Mouse (Mus musculus): ENCODE results near the gene Spata13. TPM values are rescaled to one million over a fixed set of nuclear protein-coding genes. Genes with fewer than 3 reads are reported as not detected.

Spata13 gene
- total RNA-seq, 1 experiment from 2014 or later, result 137 TPM

DNA sequence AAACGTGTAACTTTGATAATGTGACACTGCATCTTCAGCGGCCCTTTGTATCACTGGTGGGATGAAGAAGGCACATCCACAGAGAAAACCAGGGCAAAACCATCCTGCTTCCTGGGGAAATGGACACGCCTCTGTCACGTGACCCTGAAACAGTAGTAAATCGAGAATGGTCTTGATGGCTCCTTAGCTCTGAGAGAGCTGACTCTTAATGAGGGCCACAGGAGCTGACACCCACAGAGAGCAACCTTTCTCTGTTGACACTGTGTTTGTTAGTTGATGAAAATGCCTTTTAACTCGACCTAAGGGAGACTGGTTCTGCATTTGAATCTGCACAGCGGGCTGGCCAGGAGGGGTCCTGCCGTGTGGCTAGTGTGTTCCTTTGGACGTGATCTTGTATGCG is 128.0 kb downstream of the Spata13 start:
- no peak for ATAC-seq (ENCODE audit: extremely low read depth, insufficient number of reproducible peaks, low FRiP score, poor library complexity, severe bottlenecking)

- ATAC-seq (ENCODE audit: extremely low read depth, insufficient number of reproducible peaks, low FRiP score, poor library complexity, severe bottlenecking), result no peak
Measured at GRCm38 (mm10) chr14:60762754-60763153, 129.0 kb downstream of the Spata13 start.

DNA sequence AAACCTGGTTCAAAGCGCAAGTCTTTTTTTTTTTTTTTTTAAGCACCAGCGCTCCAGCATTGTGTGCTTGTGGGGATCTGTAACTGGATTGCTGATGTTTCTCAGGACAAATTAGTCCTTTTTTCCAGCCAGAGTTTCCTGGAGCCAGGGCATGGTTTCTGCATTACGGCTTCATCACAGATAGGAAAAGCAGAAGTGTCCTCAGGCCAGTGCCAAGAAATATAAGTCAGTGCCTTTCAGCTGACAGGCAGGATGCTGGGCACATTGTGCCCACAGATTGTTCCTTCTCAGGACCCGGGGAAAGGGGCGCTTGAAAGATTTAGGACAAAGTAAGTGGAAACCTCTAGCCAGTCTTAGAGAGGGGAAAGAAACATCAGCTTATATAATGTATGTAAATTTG is 129.9 kb downstream of the Spata13 start:
- no peak for ATAC-seq (ENCODE audit: extremely low read depth, insufficient number of reproducible peaks, low FRiP score, poor library complexity, severe bottlenecking)

GRCm38 (mm10) chr14:60764526-60764925 is 130.7 kb downstream of the Spata13 start:
- no peak for ATAC-seq (ENCODE audit: extremely low read depth, insufficient number of reproducible peaks, low FRiP score, poor library complexity, severe bottlenecking)

DNA sequence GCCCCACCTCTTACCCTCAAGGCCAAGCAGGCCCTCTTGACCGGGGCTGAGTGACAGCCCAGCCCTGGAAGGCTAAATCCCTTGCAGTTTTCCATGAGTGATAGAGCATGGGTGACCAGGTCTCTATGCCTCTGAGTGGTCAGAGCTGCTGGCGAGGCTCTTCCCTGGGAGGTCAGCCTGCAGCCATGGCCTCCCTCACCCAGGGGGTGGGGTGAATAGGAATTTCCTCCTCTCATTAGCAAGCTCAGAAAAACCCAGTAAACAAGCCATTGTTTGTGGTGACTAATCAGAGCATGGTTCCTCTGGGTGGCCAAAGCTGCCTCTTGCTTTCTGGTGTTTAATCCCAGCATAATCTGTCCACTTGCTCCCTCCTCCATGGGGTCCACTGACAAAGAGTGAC is 131.2 kb downstream of the Spata13 start:
- no peak for ATAC-seq (ENCODE audit: extremely low read depth, insufficient number of reproducible peaks, low FRiP score, poor library complexity, severe bottlenecking)

DNA sequence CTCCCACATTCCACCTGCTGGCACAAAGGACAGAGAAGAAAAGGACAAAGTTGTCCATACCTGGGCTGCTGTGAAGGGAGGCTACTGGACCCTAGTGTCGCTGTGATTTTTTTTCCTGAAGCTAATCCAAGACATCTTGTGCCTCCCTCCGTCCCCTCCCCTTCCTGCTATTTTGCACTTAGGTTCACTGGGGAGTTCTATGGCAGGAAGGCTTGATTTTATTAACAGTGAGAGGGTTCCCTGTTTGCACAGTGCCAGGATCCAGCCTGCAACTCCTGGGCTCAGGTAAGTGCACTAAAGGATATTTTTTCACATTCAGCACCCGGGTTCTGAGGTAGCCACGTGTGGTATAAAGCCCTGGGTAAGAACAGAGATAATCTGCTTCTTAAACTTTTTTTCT is 134.1 kb downstream of the Spata13 start, which contains the start of gene C1qtnf9:
Gene C1qtnf9 (plus strand): TSS at position 251 of the 400 bp plus-strand sequence.
- no peak for ATAC-seq (ENCODE audit: extremely low read depth, insufficient number of reproducible peaks, low FRiP score, poor library complexity, severe bottlenecking)

GRCm38 (mm10) chr14:60769340-60769739 is 135.5 kb downstream of the Spata13 start:
- ATAC-seq (ENCODE audit: extremely low read depth, insufficient number of reproducible peaks, low FRiP score, poor library complexity, severe bottlenecking), result no peak

- no peak for ATAC-seq (ENCODE audit: extremely low read depth, insufficient number of reproducible peaks, low FRiP score, poor library complexity, severe bottlenecking)
Measured at GRCm38 (mm10) chr14:60770594-60770993, 136.8 kb downstream of the Spata13 start.

GRCm38 (mm10) chr14:60771057-60771456 is 137.3 kb downstream of the Spata13 start:
- peak; percentile 78 for ATAC-seq (ENCODE audit: extremely low read depth, insufficient number of reproducible peaks, low FRiP score, poor library complexity, severe bottlenecking)

DNA sequence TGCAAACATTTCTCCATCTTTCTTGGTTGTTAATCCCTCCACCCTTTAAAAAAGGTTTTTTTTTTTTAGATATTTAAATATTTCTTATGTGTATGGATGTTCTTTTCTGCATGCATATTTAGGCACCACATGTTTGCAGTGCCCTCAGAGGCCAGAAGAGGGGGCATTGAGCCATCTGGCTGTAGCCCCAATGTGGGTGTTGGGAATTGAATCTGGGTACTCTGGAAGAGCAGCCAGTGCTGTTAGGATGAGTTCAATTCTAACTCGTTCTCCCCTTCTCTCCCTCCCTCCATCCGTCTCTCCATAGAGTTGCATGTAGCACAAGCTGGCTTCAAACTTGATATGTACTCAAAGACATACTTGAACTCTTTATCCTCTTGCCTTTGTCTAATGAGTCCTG is 139.7 kb downstream of the Spata13 start:
- ATAC-seq (ENCODE audit: extremely low read depth, insufficient number of reproducible peaks, low FRiP score, poor library complexity, severe bottlenecking), result no peak

DNA sequence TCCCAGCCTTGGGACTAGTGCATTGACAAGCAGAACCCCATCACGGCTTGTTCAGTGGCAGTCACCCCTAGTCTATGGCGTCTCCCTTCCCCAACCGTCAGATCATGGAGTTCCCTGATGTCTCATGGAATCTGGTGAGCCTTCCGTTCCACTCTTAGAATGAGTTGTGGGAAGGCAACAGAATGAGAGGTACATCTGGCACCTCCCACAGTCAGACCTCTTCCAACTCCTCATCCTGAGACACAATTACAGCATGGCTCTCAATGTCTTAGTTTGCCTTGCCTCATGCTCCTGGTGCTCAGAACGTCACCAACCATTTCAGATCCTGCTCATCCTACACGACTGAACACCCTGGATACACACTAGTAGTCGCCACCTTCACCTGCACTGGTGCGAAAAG is 142.7 kb downstream of the Spata13 start:
- ATAC-seq (ENCODE audit: extremely low read depth, insufficient number of reproducible peaks, low FRiP score, poor library complexity, severe bottlenecking), result no peak

GRCm38 (mm10) chr14:60777485-60777919 is 143.7 kb downstream of the Spata13 start:
- no peak for ATAC-seq (ENCODE audit: extremely low read depth, insufficient number of reproducible peaks, low FRiP score, poor library complexity, severe bottlenecking)

DNA sequence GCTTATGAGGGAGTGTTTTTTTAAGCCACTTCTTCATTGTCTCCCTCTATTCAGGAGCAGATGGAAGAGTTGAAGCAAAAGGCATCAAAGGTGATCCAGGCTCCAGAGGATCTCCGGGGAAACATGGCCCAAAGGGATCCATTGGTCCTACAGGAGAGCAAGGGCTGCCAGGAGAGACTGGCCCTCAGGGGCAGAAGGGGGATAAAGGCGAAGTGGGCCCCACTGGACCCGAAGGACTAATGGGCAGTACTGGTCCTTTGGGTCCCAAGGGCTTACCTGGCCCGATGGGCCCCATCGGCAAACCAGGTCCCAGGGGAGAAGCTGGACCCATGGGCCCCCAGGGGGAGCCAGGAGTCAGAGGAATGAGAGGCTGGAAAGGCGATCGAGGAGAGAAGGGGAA is 145.4 kb downstream of the Spata13 start:
- no peak for ATAC-seq (ENCODE audit: extremely low read depth, insufficient number of reproducible peaks, low FRiP score, poor library complexity, severe bottlenecking)

- no peak for ATAC-seq (ENCODE audit: extremely low read depth, insufficient number of reproducible peaks, low FRiP score, poor library complexity, severe bottlenecking)
Measured at GRCm38 (mm10) chr14:60782121-60782656, 148.4 kb downstream of the Spata13 start.

- ATAC-seq (ENCODE audit: extremely low read depth, insufficient number of reproducible peaks, low FRiP score, poor library complexity, severe bottlenecking), result no peak
Measured at GRCm38 (mm10) chr14:60783196-60783595, 149.4 kb downstream of the Spata13 start.

- peak; percentile 91 for ATAC-seq (ENCODE audit: extremely low read depth, insufficient number of reproducible peaks, low FRiP score, poor library complexity, severe bottlenecking)
Measured at GRCm38 (mm10) chr14:60784427-60785315, 150.9 kb downstream of the Spata13 start, which contains the start of gene Mipep. Gene Mipep (plus strand): TSS chr14:60784573.

- ATAC-seq (ENCODE audit: extremely low read depth, insufficient number of reproducible peaks, low FRiP score, poor library complexity, severe bottlenecking), result peak; percentile 74
Measured at GRCm38 (mm10) chr14:60790103-60790502, 156.3 kb downstream of the Spata13 start.

DNA sequence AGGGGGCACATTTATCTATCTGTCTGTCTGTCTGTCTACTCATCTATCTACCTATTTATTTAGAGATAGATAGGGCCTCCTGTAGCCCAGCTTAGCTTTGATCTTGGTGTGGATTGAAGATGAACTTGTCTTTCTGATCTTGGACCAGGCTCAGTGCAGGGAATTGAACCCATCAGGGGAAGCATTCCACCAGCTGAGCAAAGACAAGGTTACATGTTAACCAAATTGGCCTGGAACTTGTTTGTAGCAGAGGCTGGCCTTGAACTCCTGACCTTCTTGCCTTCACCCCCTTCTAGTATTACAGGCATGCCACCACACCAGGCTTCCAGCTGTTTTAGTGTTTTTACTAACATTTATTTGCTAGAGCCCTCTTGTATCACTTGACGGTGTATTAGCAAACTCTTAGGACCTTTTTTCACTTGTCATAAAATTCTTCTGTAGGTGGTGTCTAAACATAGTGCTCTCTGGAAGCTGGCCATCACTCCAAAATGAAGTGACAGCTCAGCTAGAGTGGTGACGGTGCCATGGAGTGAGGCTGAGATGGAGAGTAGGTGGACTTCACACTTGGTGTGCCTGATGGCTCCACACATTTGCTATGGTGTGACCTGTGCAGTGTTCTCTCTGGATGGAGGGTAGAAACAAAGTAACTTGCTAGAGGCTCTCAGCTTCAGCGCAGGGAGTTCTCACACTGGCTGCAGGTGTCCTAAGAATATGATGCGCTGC is 163.0 kb downstream of the Spata13 start:
- no peak for ATAC-seq (ENCODE audit: extremely low read depth, insufficient number of reproducible peaks, low FRiP score, poor library complexity, severe bottlenecking)

DNA sequence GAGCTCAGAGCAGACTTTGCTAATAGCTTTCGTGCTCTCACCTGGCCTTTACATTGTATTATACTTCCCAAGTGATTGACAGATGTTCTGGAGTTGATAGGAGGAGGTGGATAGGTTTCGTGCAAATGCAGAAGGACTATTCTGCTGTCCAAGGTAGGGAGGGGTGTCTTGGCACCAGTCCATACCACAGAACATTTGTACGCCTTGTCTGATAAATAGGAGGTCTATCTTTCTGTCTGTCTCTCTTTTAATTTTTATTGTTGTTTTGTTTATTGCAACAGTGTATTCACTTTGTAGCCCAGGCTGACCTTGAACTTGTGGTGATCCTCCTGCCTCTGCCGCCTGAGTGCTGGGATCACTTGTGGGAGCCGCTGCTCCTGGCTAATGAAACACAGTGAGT is 163.8 kb downstream of the Spata13 start:
- ATAC-seq (ENCODE audit: extremely low read depth, insufficient number of reproducible peaks, low FRiP score, poor library complexity, severe bottlenecking), result no peak

- no peak for ATAC-seq (ENCODE audit: extremely low read depth, insufficient number of reproducible peaks, low FRiP score, poor library complexity, severe bottlenecking)
Measured at GRCm38 (mm10) chr14:60798721-60799120, 164.9 kb downstream of the Spata13 start.

All from neutrophil, adult 5-6 weeks (primary cell).